Mouse (Mus musculus): ENCODE data around the gene Zfp808. TPM values are rescaled to one million over a fixed set of nuclear protein-coding genes. Genes with fewer than 3 reads are reported as not detected.
"Not testable (repeated sequence)": the region's sequence is repeated elsewhere in the genome, so short reads cannot be mapped to it uniquely, and the experiment has no call there.

The Zfp808 gene
- 1 to 10 TPM; 3.5 to 6.0 TPM for total RNA-seq (2021)
- long read RNA-seq, experiment 1, partial matches to known transcripts = 0 of 1 reads
- long read RNA-seq, experiment 1, other reads (novel, unspliced or antisense) = 0 of 1 reads
- long read RNA-seq, experiment 2, partial matches to known transcripts = 0 of 7 reads
- long read RNA-seq, experiment 2, other reads (novel, unspliced or antisense) = 6 of 7 reads

DNA sequence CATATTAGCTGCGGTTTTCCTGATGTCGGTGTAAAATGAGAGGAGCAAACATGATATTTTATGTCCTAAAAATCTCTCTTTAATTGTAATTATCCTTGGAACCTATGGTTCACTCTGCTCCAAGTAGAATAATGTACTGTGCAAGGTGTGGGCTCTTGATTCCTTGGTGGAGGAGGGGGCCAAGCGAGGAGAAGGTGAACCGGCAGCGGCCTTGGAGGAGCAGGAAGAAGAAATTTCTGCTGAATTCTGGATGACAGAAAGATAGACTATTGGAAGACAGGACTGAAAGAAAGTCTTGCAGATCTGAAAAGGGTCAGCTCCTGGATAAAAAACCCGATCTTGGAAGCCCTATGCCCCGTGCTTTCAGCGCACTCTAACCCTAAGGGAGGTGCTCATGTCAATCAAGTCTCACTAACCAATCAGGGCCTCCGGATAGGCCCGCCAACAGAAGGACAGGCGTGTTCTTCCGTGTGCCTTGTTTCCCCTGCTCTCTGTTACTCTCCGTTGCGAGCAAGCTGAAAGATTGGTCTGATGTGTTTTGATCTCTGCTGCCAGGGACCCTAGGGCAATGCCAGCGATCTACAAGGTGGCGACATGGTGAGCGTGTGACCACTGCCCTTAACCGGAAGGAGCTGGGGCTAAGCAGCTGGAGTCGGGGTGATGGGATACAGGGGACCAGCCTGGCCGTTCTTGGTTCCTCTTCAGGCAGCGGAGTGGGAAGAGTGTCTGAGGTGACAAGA is at the start of gene Zfp808:
Gene Zfp808, plus strand, starts transcription at position 455 of the 740 bp plus-strand sequence.
- DNase-seq (ENCODE audit: low spot score in 2 of 2) = peak; percentile 34 to 35

DNA sequence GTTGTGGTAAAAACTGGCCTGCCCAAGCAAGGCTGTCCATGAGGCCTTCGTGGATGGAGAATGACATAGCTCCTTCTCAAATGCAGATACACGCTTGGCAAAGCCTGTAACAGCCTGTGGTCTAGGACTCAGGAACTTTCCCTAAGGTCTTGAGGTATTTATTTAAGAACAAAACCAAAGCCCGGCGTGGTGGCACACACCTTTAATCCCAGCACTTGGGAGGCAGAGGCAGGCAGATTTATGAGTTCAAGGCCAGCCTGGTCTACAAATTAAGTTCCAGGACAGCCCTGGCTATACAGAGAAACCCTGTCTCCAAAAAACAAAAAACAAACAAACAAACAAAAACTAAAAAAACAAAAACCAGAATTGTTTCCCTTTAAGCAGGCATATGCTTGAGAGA is 30.9 kb upstream of the Zfp808 start:
- not testable (repeated sequence) for DNase-seq (ENCODE audit: low spot score in 2 of 2)

DNA sequence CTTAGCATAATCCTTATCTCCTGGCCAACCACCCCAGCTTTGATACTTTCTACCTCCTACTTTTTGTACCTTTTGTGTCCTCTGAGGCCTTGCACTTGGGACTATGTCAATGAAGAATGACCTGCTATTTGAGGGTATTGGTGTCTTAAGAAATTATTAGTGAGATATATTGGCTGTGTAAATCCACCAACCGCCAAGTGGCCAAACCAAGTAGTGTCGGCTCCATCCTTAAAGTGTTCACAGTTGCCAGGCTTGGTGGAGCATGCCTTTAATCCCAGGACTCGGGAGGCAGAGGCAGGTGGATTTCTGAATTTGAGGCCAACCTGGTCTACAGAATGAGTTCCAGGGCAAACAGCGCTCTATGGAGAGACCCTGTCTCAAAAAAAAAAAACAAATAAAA is 30.2 kb upstream of the Zfp808 start:
- not testable (repeated sequence) for DNase-seq (ENCODE audit: low spot score in 2 of 2)

DNA sequence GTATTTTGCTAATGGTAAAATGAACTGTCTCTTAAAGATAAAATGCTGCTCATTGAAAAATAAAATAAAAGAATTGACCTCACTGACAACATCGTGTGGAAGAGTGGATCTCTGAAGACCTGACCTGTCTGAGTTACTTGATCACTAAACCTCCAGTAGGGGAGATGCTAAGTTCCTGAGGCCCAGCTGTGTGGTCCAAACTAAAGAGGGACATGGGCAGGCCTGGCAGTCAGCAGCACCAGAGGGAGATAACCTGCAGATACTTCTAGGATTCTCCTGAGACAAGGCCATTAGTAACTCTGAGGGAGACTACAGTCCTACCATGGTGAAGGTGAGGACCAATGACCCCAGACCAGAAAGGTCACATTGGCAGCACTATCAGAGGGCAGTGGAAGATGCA is 27.3 kb upstream of the Zfp808 start:
- not testable (repeated sequence) for DNase-seq (ENCODE audit: low spot score in 2 of 2)

DNA sequence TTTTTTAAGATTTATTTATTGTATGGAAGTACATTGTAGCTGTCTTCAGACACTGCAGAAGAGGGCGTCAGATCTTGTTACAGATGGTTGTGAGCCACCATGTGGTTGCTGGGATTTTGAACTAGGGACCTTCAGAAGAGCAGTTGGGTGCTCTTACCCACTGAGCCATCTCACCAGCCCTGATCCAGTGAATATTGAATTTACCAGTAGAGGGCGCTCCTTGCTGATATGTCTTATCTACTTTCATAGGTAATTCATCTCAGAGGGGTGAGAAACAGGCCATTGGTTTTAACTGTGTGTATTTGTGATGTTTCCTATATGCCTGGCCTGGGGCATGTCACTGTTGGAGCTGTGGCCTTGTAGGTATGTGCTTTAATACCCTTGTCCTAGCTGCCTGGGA is 13.8 kb upstream of the Zfp808 start:
- not testable (repeated sequence) for DNase-seq (ENCODE audit: low spot score in 2 of 2)

DNA sequence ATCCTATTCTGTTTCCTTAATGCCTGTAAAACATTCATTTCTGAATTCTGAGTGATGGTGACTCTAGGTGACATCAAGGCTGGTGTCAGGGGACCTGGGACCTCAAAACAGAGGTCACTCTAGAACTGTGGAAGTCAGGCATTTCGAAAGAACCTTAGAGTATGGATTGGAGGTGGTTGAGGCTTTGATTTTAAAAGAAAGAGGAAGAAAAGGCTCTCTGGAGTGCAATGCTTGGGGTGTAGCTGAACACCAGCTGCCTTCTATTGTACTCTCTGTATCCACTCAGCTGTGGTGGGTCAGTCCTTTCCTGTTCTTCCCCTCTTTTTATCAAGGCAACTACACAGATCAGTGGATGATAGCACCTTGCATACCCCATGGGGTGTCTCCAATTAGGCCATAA is 8.1 kb upstream of the Zfp808 start:
- DNase-seq (ENCODE audit: low spot score in 2 of 2) = not testable (repeated sequence)

DNA sequence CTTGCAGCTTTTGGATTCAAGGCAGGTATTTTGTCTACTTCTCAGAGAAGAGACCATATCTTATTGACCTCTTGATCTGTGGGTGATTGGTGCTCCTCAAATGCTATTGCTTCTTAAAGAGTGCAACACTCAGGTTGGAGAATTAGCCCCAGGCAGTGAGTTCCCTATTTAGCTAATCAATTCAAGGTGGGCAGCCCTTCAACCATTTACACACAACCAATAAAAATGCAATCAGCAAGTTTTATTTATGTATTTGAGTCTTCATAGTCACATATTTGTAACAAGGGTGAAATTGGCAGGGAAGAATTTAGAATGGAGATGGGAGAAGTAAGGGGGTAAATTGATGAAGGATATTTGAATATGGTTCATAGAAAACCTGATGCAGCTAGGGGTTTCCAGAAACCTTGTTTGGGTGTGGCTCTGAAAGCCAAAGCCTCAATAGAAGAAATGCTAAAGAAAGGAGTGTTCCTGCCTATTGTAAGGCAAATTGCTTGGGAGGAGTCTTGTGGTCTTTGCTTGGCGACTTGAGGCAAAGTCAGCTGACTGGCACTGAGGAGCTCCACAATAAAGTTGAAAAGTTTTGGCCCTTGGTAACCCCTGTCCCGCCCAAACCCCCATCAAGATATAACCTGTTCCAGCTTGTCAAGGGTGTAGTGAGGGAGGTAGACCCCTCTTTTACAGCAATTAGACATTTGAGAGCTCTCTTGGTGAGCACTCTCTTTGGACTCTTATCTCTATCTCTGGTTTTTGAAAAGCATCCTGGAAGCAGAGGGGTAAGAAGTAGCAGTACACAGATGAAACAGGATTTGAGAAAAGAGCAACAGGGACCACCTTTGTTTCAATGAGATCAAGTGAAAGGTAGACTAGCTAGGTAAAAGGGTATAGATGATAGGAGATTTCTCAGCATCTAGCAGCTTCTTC is 52.4 kb downstream of the Zfp808 start:
- DNase-seq (ENCODE audit: low spot score in 2 of 2) = not testable (repeated sequence)

DNA sequence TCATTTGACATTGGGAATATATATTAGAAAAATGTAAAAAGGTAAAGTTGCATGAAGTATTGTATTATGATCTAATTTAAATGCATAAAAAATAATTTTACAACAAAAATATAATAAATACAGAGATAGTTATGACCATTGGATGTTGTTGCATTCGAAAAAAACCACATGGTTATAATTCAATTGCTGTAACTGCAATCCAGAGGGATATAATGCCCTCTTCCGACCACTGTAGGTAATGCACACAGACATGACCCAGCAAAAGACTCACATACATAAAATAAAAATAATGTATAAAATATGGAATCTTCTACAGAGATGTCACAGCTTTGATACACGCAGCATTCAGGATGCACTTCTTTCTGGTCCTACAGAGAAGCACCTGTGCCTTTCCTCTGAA is 115.6 kb downstream of the Zfp808 start:
- DNase-seq (ENCODE audit: low spot score in 2 of 2) = no peak

DNA sequence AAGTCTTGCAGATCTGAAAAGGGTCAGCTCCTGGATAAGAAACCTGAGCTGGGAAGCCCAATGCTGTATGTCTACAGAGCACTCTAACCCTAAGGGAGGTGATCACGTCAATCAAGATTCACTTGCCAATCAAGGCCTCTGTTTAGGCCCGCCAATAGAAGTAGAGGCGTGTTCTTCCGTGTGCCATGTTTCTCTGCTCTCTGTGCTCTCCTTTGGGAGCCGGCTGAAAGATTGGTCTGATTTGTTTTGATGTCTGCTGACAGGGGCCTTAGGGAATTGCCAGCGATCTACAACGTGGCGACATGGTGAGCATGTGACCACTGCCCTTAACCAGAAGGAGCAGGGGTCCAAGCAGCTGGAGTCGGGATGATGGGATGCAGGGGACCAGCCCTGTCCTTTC is 125.5 kb downstream of the Zfp808 start:
- DNase-seq (ENCODE audit: low spot score in 2 of 2) = not testable (repeated sequence)

DNA sequence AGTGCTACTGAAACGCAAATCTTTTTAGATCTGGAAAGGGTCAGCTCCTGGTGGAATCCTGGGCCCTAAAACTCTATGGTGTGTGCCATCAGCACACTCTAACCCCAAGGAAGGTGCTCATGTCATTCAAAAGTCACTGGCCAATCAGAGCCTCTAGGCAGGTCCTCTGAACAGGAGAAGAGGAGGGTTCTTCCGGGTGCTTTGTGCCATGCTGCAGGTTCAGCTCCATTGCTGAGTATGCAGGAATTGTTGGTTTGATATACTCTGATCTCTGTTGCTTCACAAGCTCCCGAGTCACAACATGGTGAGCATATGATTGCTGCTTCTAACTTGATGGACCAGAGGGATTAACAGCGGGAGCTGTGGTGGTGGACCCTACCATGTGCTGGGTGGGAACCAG is 133.7 kb downstream of the Zfp808 start:
- DNase-seq (ENCODE audit: low spot score in 2 of 2) = no peak
